ENCODE assay signal across 18 mouse cellular contexts in the genomic region with DNA sequence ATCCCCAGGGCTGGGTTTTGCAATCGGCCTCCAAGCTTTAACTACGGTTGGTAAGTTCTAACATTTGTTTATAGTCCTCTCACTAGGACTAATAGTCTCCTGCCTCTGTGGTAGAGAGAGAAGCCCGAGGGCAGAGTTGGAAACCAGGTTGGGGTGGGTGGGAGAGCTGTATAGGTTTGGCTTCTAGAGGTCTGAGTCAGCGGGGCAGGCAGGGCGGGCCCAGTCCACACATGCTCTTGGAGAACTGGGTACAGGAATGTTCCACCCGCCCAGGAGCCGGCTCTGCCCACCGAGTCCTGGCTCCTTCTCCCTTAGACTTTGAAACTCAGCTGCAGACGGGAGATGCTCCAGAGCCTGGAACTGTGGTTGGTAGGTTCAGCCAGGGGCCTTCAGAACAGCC. TPM values are rescaled to one million over a fixed set of nuclear protein-coding genes. Genes with fewer than 3 reads are reported as not detected.
DNase-seq lines count a peak whose midpoint lies in the region; ATAC-seq lines count a peak whose summit lies in the region.
"Had no signal": no experiment of that assay in that cellular context is flagged by ENCODE, and none has a peak within 500 bp of the region (broad histone marks: within the 10 kb centered on the region; RNA-seq: fewer than 3 reads in every experiment).

No protein-coding gene starts in this region.

- H3K4me3 ChIP-seq in heart, embryonic 15.5 days = no peak overlapping the region
- H3K4me3 ChIP-seq in heart, embryonic 10.5 days = no peak overlapping the region
- no peak overlapping the region for H3K4me3 ChIP-seq in embryonic facial prominence, embryonic 15.5 days (replicated peaks)
- H3K4me3 ChIP-seq: heart, embryonic 13.5 days; liver, embryonic 15.5 days; midbrain, embryonic 12.5 days had no signal

- 0 out of 2 replicates have a peak, but pooled peaks have one; percentile 44 for ATAC-seq in heart, embryonic 15.5 days (replicated peaks; ENCODE audit: insufficient number of reproducible peaks, insufficient read depth, low FRiP score, low read depth)
- ATAC-seq in embryonic facial prominence, embryonic 15.5 days (ENCODE audit: insufficient number of reproducible peaks, low FRiP score, low TSS enrichment, low read depth) = peak; percentile 75
- ATAC-seq: CD4-positive, CD25-positive, alpha-beta regulatory T cell, adult 4 months; forebrain, postnatal 0 days; hindbrain, embryonic 16.5 days had no signal

- H3K9ac ChIP-seq in heart, embryonic 15.5 days = no peak overlapping the region
- H3K9ac ChIP-seq in embryonic facial prominence, embryonic 15.5 days = no peak overlapping the region
- H3K9ac ChIP-seq: forebrain, postnatal 0 days; heart, embryonic 13.5 days; liver, embryonic 15.5 days; midbrain, embryonic 12.5 days had no signal

- H3K27ac ChIP-seq in heart, embryonic 15.5 days = no peak overlapping the region
- H3K27ac ChIP-seq in heart, embryonic 10.5 days = no peak overlapping the region
- H3K27ac ChIP-seq in embryonic facial prominence, embryonic 15.5 days (replicated peaks) = 0 out of 2 replicates have a peak overlapping the region, but pooled peaks have one; percentile 52
- H3K27ac ChIP-seq: heart, embryonic 13.5 days; liver, embryonic 15.5 days; midbrain, embryonic 12.5 days had no signal

- H3K9me3 ChIP-seq in heart, embryonic 15.5 days (replicated peaks) = no peaks in the 10 kb centered on the region
- H3K9me3 ChIP-seq in heart, embryonic 10.5 days = no peaks in the 10 kb centered on the region
- no peaks in the 10 kb centered on the region for H3K9me3 ChIP-seq in embryonic facial prominence, embryonic 15.5 days (replicated peaks)
- H3K9me3 ChIP-seq: heart, embryonic 13.5 days; liver, embryonic 15.5 days; midbrain, embryonic 12.5 days had no signal

- no peaks in the 10 kb centered on the region for H3K4me1 ChIP-seq in heart, embryonic 15.5 days (replicated peaks)
- H3K4me1 ChIP-seq in heart, embryonic 10.5 days = peaks cover 6% of the 10 kb centered on the region; the same call in 1 of the 2 replicates
- peaks cover 14% of the 10 kb centered on the region for H3K4me1 ChIP-seq in embryonic facial prominence, embryonic 15.5 days
- H3K4me1 ChIP-seq: heart, embryonic 13.5 days; liver, embryonic 15.5 days; midbrain, embryonic 12.5 days had no signal

- peaks cover 14% of the 10 kb centered on the region; the same call in 1 of the 2 replicates for H3K36me3 ChIP-seq in heart, embryonic 15.5 days
- H3K36me3 ChIP-seq in heart, embryonic 10.5 days = peaks cover 42% of the 10 kb centered on the region
- peaks cover 36% of the 10 kb centered on the region for H3K36me3 ChIP-seq in embryonic facial prominence, embryonic 15.5 days
- H3K36me3 ChIP-seq: liver, embryonic 15.5 days had no signal

- WGBS in heart, embryonic 15.5 days = 84% methylated on average over 9 of the region's 9 CpGs
- WGBS in heart, embryonic 10.5 days = 80% methylated on average over 9 of the region's 9 CpGs
- 53% methylated on average over 9 of the region's 9 CpGs for WGBS in embryonic facial prominence, embryonic 15.5 days

- DNase-seq in heart, embryonic 10.5 days (ENCODE audit: low spot score) = no peak
- DNase-seq in urinary bladder, postnatal 14 days (ENCODE audit: low spot score) = peak; percentile 69
- no peak for DNase-seq in urinary bladder, adult 2 months (ENCODE audit: low spot score)
- DNase-seq in T-cell, adult 2 months (ENCODE audit: low spot score) = no peak
- DNase-seq in frontal cortex, postnatal 10 days (ENCODE audit: low spot score in 2 of 2) = no peak
- DNase-seq: adrenal gland, postnatal 36 days; cerebellum, adult 18-20 months; cerebellum, postnatal 36 days; forebrain, postnatal 0 days; kidney, adult 11 months; thymus, postnatal 36 days had no signal

- no peak overlapping the region for H3K4me2 ChIP-seq in heart, embryonic 15.5 days
- no peak overlapping the region for H3K4me2 ChIP-seq in embryonic facial prominence, embryonic 15.5 days (replicated peaks)
- H3K4me2 ChIP-seq: heart, embryonic 13.5 days; liver, embryonic 15.5 days; midbrain, embryonic 12.5 days had no signal

- no peaks in the 10 kb centered on the region for H3K27me3 ChIP-seq in heart, embryonic 15.5 days
- H3K27me3 ChIP-seq in heart, embryonic 10.5 days (ENCODE audit: insufficient read depth, poor library complexity, severe bottlenecking) = no peaks in the 10 kb centered on the region
- no peaks in the 10 kb centered on the region for H3K27me3 ChIP-seq in embryonic facial prominence, embryonic 15.5 days
- H3K27me3 ChIP-seq: heart, embryonic 13.5 days; liver, embryonic 15.5 days; midbrain, embryonic 12.5 days had no signal

RNA-seq across cellular contexts. Expression of a gene that starts 14.2 kb away (rescaled TPM):
- polyA plus RNA-seq in heart, embryonic 15.5 days (2015; fragmentation: Nextera tagmentation; extraction: Ambion mirVana) = 7.0 and 9.5 TPM in 2 replicates
- polyA plus RNA-seq in heart, embryonic 10.5 days (2016; fragmentation: Nextera tagmentation; extraction: Ambion mirVana) = 8.0 and 8.1 TPM in 2 replicates
- 21.3 and 24.1 TPM in 2 replicates for polyA plus RNA-seq in urinary bladder, adult 2 months (2012; rRNA removed)
- polyA plus RNA-seq in embryonic facial prominence, embryonic 15.5 days (2015; fragmentation: Nextera tagmentation; extraction: Ambion mirVana) = 10.3 and 12.2 TPM in 2 replicates

RNA-seq across cellular contexts. Expression of a gene that starts 23.3 kb away (rescaled TPM):
- 61.4 and 63.4 TPM in 2 replicates for polyA plus RNA-seq in heart, embryonic 15.5 days (2015; fragmentation: Nextera tagmentation; extraction: Ambion mirVana)
- 54.8 and 65.1 TPM in 2 replicates for polyA plus RNA-seq in heart, embryonic 10.5 days (2016; fragmentation: Nextera tagmentation; extraction: Ambion mirVana)
- 121 and 136 TPM in 2 replicates for polyA plus RNA-seq in urinary bladder, adult 2 months (2012; rRNA removed)
- polyA plus RNA-seq in embryonic facial prominence, embryonic 15.5 days (2015; fragmentation: Nextera tagmentation; extraction: Ambion mirVana) = 89.4 and 95.0 TPM in 2 replicates

RNA-seq across cellular contexts. Expression of a gene that starts 36.7 kb away (rescaled TPM):
- 14.4 and 17.9 TPM in 2 replicates for polyA plus RNA-seq in heart, embryonic 15.5 days (2015; fragmentation: Nextera tagmentation; extraction: Ambion mirVana)
- 24.4 and 27.4 TPM in 2 replicates for polyA plus RNA-seq in heart, embryonic 10.5 days (2016; fragmentation: Nextera tagmentation; extraction: Ambion mirVana)
- polyA plus RNA-seq in urinary bladder, adult 2 months (2012; rRNA removed) = 11.3 and 13.0 TPM in 2 replicates
- 25.3 and 27.9 TPM in 2 replicates for polyA plus RNA-seq in embryonic facial prominence, embryonic 15.5 days (2015; fragmentation: Nextera tagmentation; extraction: Ambion mirVana)

RNA-seq across cellular contexts. Expression of a gene that starts 49.2 kb away (rescaled TPM):
- 28.9 and 38.3 TPM in 2 replicates for polyA plus RNA-seq in heart, embryonic 15.5 days (2015; fragmentation: Nextera tagmentation; extraction: Ambion mirVana)
- polyA plus RNA-seq in heart, embryonic 10.5 days (2016; fragmentation: Nextera tagmentation; extraction: Ambion mirVana) = 22.5 and 39.4 TPM in 2 replicates
- 27.7 and 39.1 TPM in 2 replicates for polyA plus RNA-seq in urinary bladder, adult 2 months (2012; rRNA removed)
- polyA plus RNA-seq in embryonic facial prominence, embryonic 15.5 days (2015; fragmentation: Nextera tagmentation; extraction: Ambion mirVana) = 31.2 and 34.1 TPM in 2 replicates
- polyA plus RNA-seq: CD4-positive, CD25-positive, alpha-beta regulatory T cell, adult 4 months had no signal

RNA-seq across cellular contexts. Expression of a gene that starts 49.5 kb away (rescaled TPM):
- polyA plus RNA-seq in heart, embryonic 15.5 days (2015; fragmentation: Nextera tagmentation; extraction: Ambion mirVana) = 0.38 and 0.62 TPM in 2 replicates
- 0.64 and 1.4 TPM in 2 replicates for polyA plus RNA-seq in heart, embryonic 10.5 days (2016; fragmentation: Nextera tagmentation; extraction: Ambion mirVana)
- 0.96 and 1.1 TPM in 2 replicates for polyA plus RNA-seq in urinary bladder, adult 2 months (2012; rRNA removed)
- polyA plus RNA-seq in embryonic facial prominence, embryonic 15.5 days (2015; fragmentation: Nextera tagmentation; extraction: Ambion mirVana) = 0.88 and 1.1 TPM in 2 replicates
- polyA plus RNA-seq: CD4-positive, CD25-positive, alpha-beta regulatory T cell, adult 4 months; hindbrain, embryonic 16.5 days; midbrain, embryonic 12.5 days had no signal
